Comparison of ENCODE assay signal across 27 mouse cellular contexts in the genomic region with DNA sequence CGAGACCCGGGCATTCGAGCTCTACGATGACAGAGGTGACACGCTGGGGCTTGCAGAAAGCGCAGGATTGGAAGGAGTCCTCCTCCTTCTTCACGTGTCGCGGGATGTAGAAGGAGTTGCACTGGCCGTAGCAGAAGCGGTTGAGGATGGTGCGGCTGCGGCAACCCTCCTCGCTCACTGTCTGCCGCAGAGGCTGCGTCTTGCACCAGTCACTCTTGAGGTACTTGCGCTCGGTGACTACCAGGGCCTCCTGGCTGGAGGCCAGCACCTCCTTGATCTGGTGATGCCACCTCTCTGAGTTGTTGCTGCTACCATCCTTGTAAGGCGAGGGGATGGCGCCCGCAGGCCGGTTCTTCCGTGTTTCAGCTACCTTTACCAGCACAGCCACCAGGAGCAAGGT.
A peak's percentile ranks its signal among the peaks of the same experiment; 100 is the strongest.
DNase-seq lines count a peak whose midpoint lies in the region; ATAC-seq lines count a peak whose summit lies in the region.
"Had no signal": no experiment of that assay in that cellular context is flagged by ENCODE, and none has a peak within 500 bp of the region (broad histone marks: within the 10 kb centered on the region; RNA-seq: fewer than 3 reads in every experiment).

No protein-coding gene starts in this region.

- H3K4me2 ChIP-seq in lung, embryonic 16.5 days (ENCODE audit: low read depth, low read length): no peak overlapping the region
- H3K4me2 ChIP-seq in kidney, embryonic 14.5 days (replicated peaks; ENCODE audit: low read depth, low read length): no peak overlapping the region
- H3K4me2 ChIP-seq: heart, embryonic 12.5 days; heart, embryonic 15.5 days; hindbrain, embryonic 14.5 days had no signal

- 93% methylated on average over 23 of the region's 23 CpGs for WGBS in lung, embryonic 16.5 days
- WGBS in kidney, embryonic 14.5 days: 94% methylated on average over 23 of the region's 23 CpGs

- H3K36me3 ChIP-seq in lung, embryonic 16.5 days (ENCODE audit: control insufficient read depth, insufficient read depth, low read length): no peaks in the 10 kb centered on the region
- no peaks in the 10 kb centered on the region for H3K36me3 ChIP-seq in kidney, embryonic 14.5 days (ENCODE audit: control insufficient read depth, insufficient read depth, low read length)
- H3K36me3 ChIP-seq: forebrain, embryonic 10.5 days; heart, embryonic 12.5 days; heart, embryonic 15.5 days had no signal

- H3K9me3 ChIP-seq in lung, embryonic 16.5 days (ENCODE audit: control insufficient read depth, low read length): no peaks in the 10 kb centered on the region
- H3K9me3 ChIP-seq in kidney, embryonic 14.5 days (ENCODE audit: control insufficient read depth, low read length): no peaks in the 10 kb centered on the region
- H3K9me3 ChIP-seq: forebrain, embryonic 10.5 days; heart, embryonic 15.5 days had no signal

- no peak overlapping the region for H3K9ac ChIP-seq in lung, embryonic 16.5 days (ENCODE audit: low read length)
- no peak overlapping the region for H3K9ac ChIP-seq in kidney, embryonic 14.5 days (ENCODE audit: low read depth, low read length)
- H3K9ac ChIP-seq: forebrain, postnatal 0 days; heart, embryonic 12.5 days; heart, embryonic 15.5 days; hindbrain, embryonic 14.5 days had no signal

- ATAC-seq in lung, embryonic 16.5 days (ENCODE audit: low read depth): 0 out of 2 replicates have a peak, but pooled peaks have one; percentile 12
- no peak for ATAC-seq in megakaryocyte, adult 5-6 weeks (ENCODE audit: poor library complexity, severe bottlenecking)
- ATAC-seq in kidney, embryonic 14.5 days (ENCODE audit: low FRiP score, low TSS enrichment): no peak
- ATAC-seq: forebrain, embryonic 14.5 days; forebrain, postnatal 0 days; hindbrain, postnatal 0 days had no signal

- H3K4me3 ChIP-seq in lung, embryonic 16.5 days (ENCODE audit: low read length): no peak overlapping the region
- no peak overlapping the region for H3K4me3 ChIP-seq in kidney, embryonic 14.5 days (ENCODE audit: low read length)
- H3K4me3 ChIP-seq: forebrain, embryonic 10.5 days; gastrocnemius, adult 2 months; heart, embryonic 12.5 days; heart, embryonic 15.5 days had no signal

- DNase-seq in heart, adult 11 months: peak; percentile 71
- DNase-seq in heart, postnatal 36 days: no peak
- no peak for DNase-seq in lung, postnatal 25 days (ENCODE audit: low spot score)
- peak; percentile 15 for DNase-seq in 3134 (ENCODE audit: extremely low read depth, insufficient read length, low spot score)
- DNase-seq in ZHBTc4 (ENCODE audit: low read depth, low spot score): peak; percentile 7
- DNase-seq: adrenal gland, postnatal 10 days; adrenal gland, postnatal 36 days; B cell, adult 2 months; cerebellum, adult 18-20 months; cerebellum, adult 9-10 months; cerebellum, postnatal 14 days; forebrain, postnatal 0 days; gastrocnemius, adult 2 months; gastrocnemius, postnatal 14 days; heart, adult 18-20 months; heart, postnatal 10 days; heart, postnatal 4 days had no signal

- H3K27me3 ChIP-seq in lung, embryonic 16.5 days (ENCODE audit: control insufficient read depth, insufficient read depth, low read depth, low read length): no peaks in the 10 kb centered on the region
- H3K27me3 ChIP-seq in kidney, embryonic 14.5 days (ENCODE audit: control insufficient read depth, insufficient read depth, low read length): no peaks in the 10 kb centered on the region
- H3K27me3 ChIP-seq: CH12.LX; heart, embryonic 12.5 days; heart, embryonic 15.5 days had no signal

- H3K4me1 ChIP-seq in lung, embryonic 16.5 days (replicated peaks; ENCODE audit: control insufficient read depth, insufficient read depth, low read length): no peaks in the 10 kb centered on the region
- H3K4me1 ChIP-seq in kidney, embryonic 14.5 days (ENCODE audit: control insufficient read depth, insufficient read depth, low read length): no peaks in the 10 kb centered on the region
- H3K4me1 ChIP-seq: forebrain, embryonic 10.5 days; heart, embryonic 12.5 days; heart, embryonic 15.5 days had no signal

- no peak overlapping the region for H3K27ac ChIP-seq in lung, embryonic 16.5 days (ENCODE audit: low read length)
- H3K27ac ChIP-seq in kidney, embryonic 14.5 days (ENCODE audit: low read depth, low read length): no peak overlapping the region
- H3K27ac ChIP-seq: forebrain, embryonic 10.5 days; gastrocnemius, adult 2 months; heart, embryonic 15.5 days; hindbrain, embryonic 14.5 days; hindbrain, postnatal 0 days had no signal

- intact Hi-C loops in heart, postnatal 36 days (cut with DNase I): no loop called here

Comparison
In these comparisons a context has a peak if more than half of its experiments do, and no peak if none do; other contexts are left out.
1. DNase-seq: peak in heart, adult 11 months (single experiment), 3134 (single experiment) and ZHBTc4 (single experiment); none in heart, postnatal 36 days (0 of 2) and lung, postnatal 25 days (single experiment).